Mouse (Mus musculus): Measurements from ENCODE around the gene Chodl. TPM values are rescaled to one million over a fixed set of nuclear protein-coding genes. Genes with fewer than 3 reads are reported as not detected.

The Chodl gene
- total and polyA plus RNA-seq, 3 experiments: 0.05 TPM; not detected in 2

GRCm38 (mm10) chr16:78950359-78950758, 19.6 kb downstream of the Chodl start:
- no peaks in the 10 kb centered on the region for H3K27me3 ChIP-seq (ENCODE audit: insufficient read depth, low read length)
- H3K9me3 ChIP-seq (replicated peaks): no peaks in the 10 kb centered on the region
- no peak for ATAC-seq (ENCODE audit: extremely low read depth, insufficient number of reproducible peaks, low FRiP score, poor library complexity, severe bottlenecking)
- no peaks in the 10 kb centered on the region for H3K36me3 ChIP-seq (replicated peaks)
- no peaks in the 10 kb centered on the region for H3K4me1 ChIP-seq (ENCODE audit: insufficient read depth, low read depth, low read length)
- H3K4me3 ChIP-seq (ENCODE audit: low read depth, low read length): no peak overlapping the region
- DNase-seq (ENCODE audit: low spot score): no peak
- TF ChIP-seq POLR2AphosphoS5 (IDR thresholded peaks at IDR 0.05; ENCODE audit: insufficient replicate concordance, low read depth, low read length): no peak
- no peak for TF ChIP-seq GATA1 (IDR thresholded peaks at IDR 0.05; ENCODE audit: borderline replicate concordance, low read length)
- no peak for TF ChIP-seq GATA2 (IDR thresholded peaks at IDR 0.05; ENCODE audit: borderline replicate concordance, low read depth, low read length)
- TF ChIP-seq CTCF (IDR thresholded peaks at IDR 0.05; ENCODE audit: low read depth, low read length): no peak
- no peak for TF ChIP-seq TAL1 (conservative IDR thresholded peaks at IDR 0.05; ENCODE audit: low read depth, low read length)

- no peaks in the 10 kb centered on the region for H3K36me3 ChIP-seq (replicated peaks)
- no peak overlapping the region for H3K4me3 ChIP-seq (ENCODE audit: low read depth, low read length)
- ATAC-seq (ENCODE audit: extremely low read depth, insufficient number of reproducible peaks, low FRiP score, poor library complexity, severe bottlenecking) (no peak), DNase-seq (ENCODE audit: low spot score) (no peak)
- H3K27me3 ChIP-seq (ENCODE audit: insufficient read depth, low read length): no peaks in the 10 kb centered on the region
- TF ChIP-seq GATA1 (IDR thresholded peaks at IDR 0.05; ENCODE audit: borderline replicate concordance, low read length) (no peak), POLR2AphosphoS5 (IDR thresholded peaks at IDR 0.05; ENCODE audit: insufficient replicate concordance, low read depth, low read length) (no peak), CTCF (IDR thresholded peaks at IDR 0.05; ENCODE audit: low read depth, low read length) (no peak), TAL1 (conservative IDR thresholded peaks at IDR 0.05; ENCODE audit: low read depth, low read length) (no peak), GATA2 (IDR thresholded peaks at IDR 0.05; ENCODE audit: borderline replicate concordance, low read depth, low read length) (no peak)
- H3K4me1 ChIP-seq (ENCODE audit: insufficient read depth, low read depth, low read length): no peaks in the 10 kb centered on the region
- 0 out of 2 replicates have a peak, but pooled peaks cover 2% of the 10 kb centered on the region for H3K9me3 ChIP-seq (replicated peaks)
These were observed 26.7 kb downstream of the Chodl start for GRCm38 (mm10) chr16:78957434-78957833.

- DNase-seq (ENCODE audit: low spot score) (no peak), ATAC-seq (ENCODE audit: extremely low read depth, insufficient number of reproducible peaks, low FRiP score, poor library complexity, severe bottlenecking) (no peak)
- Histone ChIP-seq H3K4me3 (ENCODE audit: low read depth, low read length) (no peak overlapping the region), H3K9me3 (replicated peaks) (0 out of 2 replicates have a peak, but pooled peaks cover 2% of the 10 kb centered on the region), H3K27me3 (ENCODE audit: insufficient read depth, low read length) (no peaks in the 10 kb centered on the region), H3K36me3 (replicated peaks) (no peaks in the 10 kb centered on the region), H3K4me1 (ENCODE audit: insufficient read depth, low read depth, low read length) (no peaks in the 10 kb centered on the region)
- no peak for TF ChIP-seq CTCF (IDR thresholded peaks at IDR 0.05; ENCODE audit: low read depth, low read length)
- TF ChIP-seq GATA2 (IDR thresholded peaks at IDR 0.05; ENCODE audit: borderline replicate concordance, low read depth, low read length): no peak
- no peak for TF ChIP-seq TAL1 (conservative IDR thresholded peaks at IDR 0.05; ENCODE audit: low read depth, low read length)
- no peak for TF ChIP-seq POLR2AphosphoS5 (IDR thresholded peaks at IDR 0.05; ENCODE audit: insufficient replicate concordance, low read depth, low read length)
- TF ChIP-seq GATA1 (IDR thresholded peaks at IDR 0.05; ENCODE audit: borderline replicate concordance, low read length): no peak
These were observed 38.5 kb downstream of the Chodl start for GRCm38 (mm10) chr16:78969091-78969731.

- no peaks in the 10 kb centered on the region for H3K4me1 ChIP-seq (ENCODE audit: insufficient read depth, low read depth, low read length)
- H3K36me3 ChIP-seq (replicated peaks): no peaks in the 10 kb centered on the region
- no peaks in the 10 kb centered on the region for H3K27me3 ChIP-seq (ENCODE audit: insufficient read depth, low read length)
- no peaks in the 10 kb centered on the region for H3K9me3 ChIP-seq (replicated peaks)
- TF ChIP-seq GATA1 (IDR thresholded peaks at IDR 0.05; ENCODE audit: borderline replicate concordance, low read length) (no peak), POLR2AphosphoS5 (IDR thresholded peaks at IDR 0.05; ENCODE audit: insufficient replicate concordance, low read depth, low read length) (no peak), GATA2 (IDR thresholded peaks at IDR 0.05; ENCODE audit: borderline replicate concordance, low read depth, low read length) (no peak), CTCF (IDR thresholded peaks at IDR 0.05; ENCODE audit: low read depth, low read length) (no peak), TAL1 (conservative IDR thresholded peaks at IDR 0.05; ENCODE audit: low read depth, low read length) (no peak)
- DNase-seq (ENCODE audit: low spot score) (no peak), ATAC-seq (ENCODE audit: extremely low read depth, insufficient number of reproducible peaks, low FRiP score, poor library complexity, severe bottlenecking) (no peak)
- no peak overlapping the region for H3K4me3 ChIP-seq (ENCODE audit: low read depth, low read length)
These were observed 43.4 kb downstream of the Chodl start for GRCm38 (mm10) chr16:78974099-78974498.

GRCm38 (mm10) chr16:78976384-78976783, 45.6 kb downstream of the Chodl start:
- Histone ChIP-seq H3K4me3 (ENCODE audit: low read depth, low read length) (no peak overlapping the region), H3K4me1 (ENCODE audit: insufficient read depth, low read depth, low read length) (no peaks in the 10 kb centered on the region), H3K27me3 (ENCODE audit: insufficient read depth, low read length) (no peaks in the 10 kb centered on the region), H3K36me3 (replicated peaks) (no peaks in the 10 kb centered on the region), H3K9me3 (replicated peaks) (no peaks in the 10 kb centered on the region)
- DNase-seq (ENCODE audit: low spot score): no peak
- ATAC-seq (ENCODE audit: extremely low read depth, insufficient number of reproducible peaks, low FRiP score, poor library complexity, severe bottlenecking): no peak
- TF ChIP-seq GATA2 (IDR thresholded peaks at IDR 0.05; ENCODE audit: borderline replicate concordance, low read depth, low read length) (no peak), GATA1 (IDR thresholded peaks at IDR 0.05; ENCODE audit: borderline replicate concordance, low read length) (no peak), CTCF (IDR thresholded peaks at IDR 0.05; ENCODE audit: low read depth, low read length) (no peak), POLR2AphosphoS5 (IDR thresholded peaks at IDR 0.05; ENCODE audit: insufficient replicate concordance, low read depth, low read length) (no peak), TAL1 (conservative IDR thresholded peaks at IDR 0.05; ENCODE audit: low read depth, low read length) (no peak)

Other genes starting within 250 kb of the Chodl start
- gene Tmprss15, start 160.1 kb downstream of the Chodl start, total RNA-seq (2014; fragmentation: Nextera tagmentation): not detected in 2 replicates
- gene Tmprss15, start 160.1 kb downstream of the Chodl start, total RNA-seq (2017): 0.06 and 0.11 TPM in 2 replicates
- gene Tmprss15, start 160.1 kb downstream of the Chodl start, polyA plus RNA-seq (2012): not detected in 2 replicates

Measured in G1E (cell line).